ENCODE assay signal across 11 mouse cellular contexts in genomic region chr6:97952845-97953244, GRCm38 (mm10).
DNase-seq lines count a peak whose midpoint lies in the region; ATAC-seq and TF ChIP-seq lines count a peak whose summit lies in the region.
"Had no signal": no experiment of that assay in that cellular context is flagged by ENCODE, and none has a peak within 500 bp of the region (broad histone marks: within the 10 kb centered on the region; RNA-seq: fewer than 3 reads in every experiment).

No protein-coding gene starts in this region.

- no peak overlapping the region for H3K4me2 ChIP-seq in heart, embryonic 12.5 days
- H3K4me2 ChIP-seq in forebrain, embryonic 16.5 days (ENCODE audit: low read length): no peak overlapping the region

- H3K9ac ChIP-seq in heart, embryonic 12.5 days: no peak overlapping the region
- no peak overlapping the region for H3K9ac ChIP-seq in forebrain, embryonic 16.5 days (replicated peaks; ENCODE audit: low read depth, low read length)

- TF ChIP-seq CTCF in layer of hippocampus, adult 2 months (conservative IDR thresholded peaks at IDR 0.05): no peak

- no peaks in the 10 kb centered on the region for H3K27me3 ChIP-seq in heart, embryonic 12.5 days (replicated peaks)
- H3K27me3 ChIP-seq in forebrain, embryonic 16.5 days (replicated peaks; ENCODE audit: control insufficient read depth, insufficient read depth, low read length): no peaks in the 10 kb centered on the region; the same call in 1 of the 2 replicates
- H3K27me3 ChIP-seq: CH12.LX had no signal

- no peak overlapping the region for H3K4me3 ChIP-seq in heart, embryonic 12.5 days
- H3K4me3 ChIP-seq in forebrain, embryonic 16.5 days (replicated peaks; ENCODE audit: low read length): no peak overlapping the region
- no peak overlapping the region for H3K4me3 ChIP-seq in layer of hippocampus, adult 2 months

- WGBS in heart, embryonic 12.5 days: 50% methylated on average over 8 of the region's 8 CpGs
- 66% methylated on average over 8 of the region's 8 CpGs for WGBS in forebrain, embryonic 16.5 days

- no peaks in the 10 kb centered on the region for H3K9me3 ChIP-seq in heart, embryonic 12.5 days (replicated peaks)
- no peaks in the 10 kb centered on the region for H3K9me3 ChIP-seq in forebrain, embryonic 16.5 days (ENCODE audit: control insufficient read depth, low read length)

- H3K36me3 ChIP-seq in heart, embryonic 12.5 days: no peaks in the 10 kb centered on the region
- no peaks in the 10 kb centered on the region for H3K36me3 ChIP-seq in forebrain, embryonic 16.5 days (ENCODE audit: control insufficient read depth, insufficient read depth)

- peaks cover 35% of the 10 kb centered on the region for H3K4me1 ChIP-seq in heart, embryonic 12.5 days (replicated peaks)
- peaks cover 7% of the 10 kb centered on the region for H3K4me1 ChIP-seq in forebrain, embryonic 16.5 days (replicated peaks; ENCODE audit: control insufficient read depth, insufficient read depth, low read length)

- peak overlapping the region; percentile 27; the same call in 1 of the 2 replicates for H3K27ac ChIP-seq in heart, embryonic 12.5 days (ENCODE audit: poor library complexity, severe bottlenecking)
- H3K27ac ChIP-seq in forebrain, embryonic 16.5 days (ENCODE audit: low read length): no peak overlapping the region
- no peak overlapping the region for H3K27ac ChIP-seq in layer of hippocampus, adult 2 months

- no peak for DNase-seq in heart, adult 8-10 months (ENCODE audit: low spot score)
- peak; percentile 4 for DNase-seq in 416B (ENCODE audit: low read depth)
- DNase-seq in adrenal gland, adult (ENCODE audit: inconsistent age in 2 of 2, low spot score in 1 of 2): peak; percentile 42 to 80
- DNase-seq in lung, adult 18-20 months: peak; percentile 27 to 59
- no peak for DNase-seq in urinary bladder, postnatal 25 days (ENCODE audit: low spot score)
- DNase-seq in layer of hippocampus, adult 2 months (ENCODE audit: low spot score in 2 of 2): no peak
- DNase-seq: cerebellum, postnatal 14 days; gastrocnemius, postnatal 36 days had no signal

- no peak for ATAC-seq in heart, embryonic 12.5 days (ENCODE audit: insufficient number of reproducible peaks, low FRiP score)
- no peak for ATAC-seq in forebrain, embryonic 16.5 days

Comparison
In these comparisons a context has a peak if more than half of its experiments do, and no peak if none do; other contexts are left out.
1. DNase-seq: peak in 416B (single experiment), adrenal gland, adult (2 of 2) and lung, adult 18-20 months (2 of 2); none in heart, adult 8-10 months (single experiment), urinary bladder, postnatal 25 days (single experiment) and layer of hippocampus, adult 2 months (0 of 2).